Mouse (Mus musculus) liver, embryonic 12.5 days (tissue): Measurements from ENCODE around the gene 9930111J21Rik2. TPM values are rescaled to one million over a fixed set of nuclear protein-coding genes. Genes with fewer than 3 reads are reported as not detected.
"Not testable (repeated sequence)": the region's sequence is repeated elsewhere in the genome, so short reads cannot be mapped to it uniquely, and the experiment has no call there.

Source experiments
- ATAC-seq: fragments of 200-750 bp; cut with Nextera tagmentation; 2 replicates; pipeline ENCODE4 v1.8.0; 2017; ENCODE audit warnings: moderate number of reproducible peaks, mild to moderate bottlenecking, moderate library complexity
- H3K27ac ChIP-seq: fragments of 300-500 bp; sonication (generic); 2 replicates; pipeline ENCODE4 v1.5.1; 2016; ENCODE audit warnings: mild to moderate bottlenecking
- H3K27me3 ChIP-seq: fragments of 300-500 bp; sonication (generic); replicated peaks from 2 replicates; pipeline ENCODE4 v1.6.1; 2016; ENCODE audit warnings: mild to moderate bottlenecking, moderate library complexity
- H3K36me3 ChIP-seq: fragments of 300-500 bp; sonication (generic); 2 replicates; pipeline ENCODE4 v1.6.1; 2016; ENCODE audit warnings: mild to moderate bottlenecking, moderate library complexity
- H3K4me1 ChIP-seq: fragments of 300-500 bp; sonication (generic); 2 replicates; pipeline ENCODE4 v1.6.1; 2016
- H3K4me2 ChIP-seq: fragments of 300-500 bp; sonication (generic); 2 replicates; pipeline ENCODE4 v1.6.1; 2016; ENCODE audit warnings: mild to moderate bottlenecking, moderate library complexity
- H3K4me3 ChIP-seq: fragments of 300-500 bp; sonication (generic); 2 replicates; pipeline ENCODE4 v1.5.1; 2016; ENCODE audit warnings: mild to moderate bottlenecking, moderate library complexity
- H3K9ac ChIP-seq: fragments of 300-500 bp; sonication (generic); 2 replicates; pipeline ENCODE4 v1.6.1; 2016; ENCODE audit warnings: mild to moderate bottlenecking, moderate library complexity
- H3K9me3 ChIP-seq: fragments of 300-500 bp; sonication (generic); replicated peaks from 2 replicates; pipeline ENCODE4 v1.6.1; 2016; ENCODE audit warnings: mild to moderate bottlenecking, moderate library complexity
- WGBS: fragments of 180-500 bp; shearing (Covaris S2); methylation state at CpG from one replicate; pipeline ENCODE4 v1.1.7; 2016; ENCODE audit not compliant: insufficient replicate concordance; 5-methylcytosine and 5-hydroxymethylcytosine counted together
- polyA plus RNA-seq: library from polyadenylated mRNA; unstranded; fragments of >200 nt; fragmentation: Nextera tagmentation; extraction: Ambion mirVana; gene quantifications from 2 replicates; pipeline ENCODE4 v1.2.1, GENCODE M21; 2016

9930111J21Rik2 gene
- polyA plus RNA-seq, 1 experiment from 2014 or later: 0.88 TPM

- H3K4me3 ChIP-seq, H3K9ac ChIP-seq, H3K27me3 ChIP-seq, H3K9me3 ChIP-seq, H3K36me3 ChIP-seq: not testable (repeated sequence)
- 0 out of 2 replicates have a peak, but pooled peaks have one; percentile 37 for ATAC-seq
- WGBS: 27% methylated on average over 6 of the region's 6 CpGs
- Histone ChIP-seq H3K4me1 (peaks cover 21% of the 10 kb centered on the region), H3K4me2 (peak within 1 kb of the TSS; percentile 20; the same call in 1 of the 2 replicates), H3K27ac (peak within 1 kb of the TSS; percentile 63)
Measured at GRCm38 (mm10) chr11:49076001-49076757, 25.1 kb upstream of the 9930111J21Rik2 start, which contains the start of gene Ifi47. Gene Ifi47 (plus strand): TSS chr11:49076587.

GRCm38 (mm10) chr11:49068358-49068757, 17.3 kb upstream of the 9930111J21Rik2 start:
- no peaks in the 10 kb centered on the region for H3K36me3 ChIP-seq
- ATAC-seq: no peak
- 0 out of 2 replicates have a peak, but pooled peaks cover 2% of the 10 kb centered on the region for H3K4me1 ChIP-seq
- no peak overlapping the region for H3K9ac ChIP-seq
- no peaks in the 10 kb centered on the region for H3K27me3 ChIP-seq
- no peak overlapping the region for H3K27ac ChIP-seq
- H3K9me3 ChIP-seq: no peaks in the 10 kb centered on the region
- no peak overlapping the region for H3K4me3 ChIP-seq
- no peak overlapping the region for H3K4me2 ChIP-seq
- 37% methylated on average over 1 of the region's 1 CpGs for WGBS

GRCm38 (mm10) chr11:49063713-49064469, 12.8 kb upstream of the 9930111J21Rik2 start, which contains the start of gene Tgtp2:
Gene Tgtp2 (minus strand): TSS chr11:49064206.
- not testable (repeated sequence) for H3K9ac ChIP-seq, H3K27me3 ChIP-seq

GRCm38 (mm10) chr11:49061865-49062264, 10.8 kb upstream of the 9930111J21Rik2 start:
- not testable (repeated sequence) for H3K9ac ChIP-seq, H3K4me1 ChIP-seq, H3K27me3 ChIP-seq, H3K36me3 ChIP-seq, H3K4me3 ChIP-seq, H3K9me3 ChIP-seq, ATAC-seq, H3K4me2 ChIP-seq, H3K27ac ChIP-seq
- 72% methylated on average over 2 of the region's 2 CpGs for WGBS

More at GRCm38 (mm10) chr11:49063713-49064469, 12.8 kb upstream of the 9930111J21Rik2 start, which contains the start of gene Tgtp2:
- H3K4me3 ChIP-seq, ATAC-seq, H3K36me3 ChIP-seq, H3K27ac ChIP-seq, H3K4me2 ChIP-seq, H3K9me3 ChIP-seq, H3K4me1 ChIP-seq: not testable (repeated sequence)
- 56% methylated on average over 5 of the region's 5 CpGs for WGBS

GRCm38 (mm10) chr11:49060061-49060460, 9.0 kb upstream of the 9930111J21Rik2 start:
- not testable (repeated sequence) for H3K9ac ChIP-seq, H3K27me3 ChIP-seq, ATAC-seq, H3K36me3 ChIP-seq, H3K9me3 ChIP-seq, H3K4me2 ChIP-seq, H3K4me3 ChIP-seq, H3K4me1 ChIP-seq, H3K27ac ChIP-seq
- 27% methylated on average over 2 of the region's 3 CpGs for WGBS

GRCm38 (mm10) chr11:49051894-49052293, 852 bp upstream of the 9930111J21Rik2 start:
- H3K4me1 ChIP-seq, ATAC-seq, H3K4me3 ChIP-seq, H3K9me3 ChIP-seq, H3K36me3 ChIP-seq, H3K27ac ChIP-seq, H3K27me3 ChIP-seq, H3K9ac ChIP-seq, H3K4me2 ChIP-seq: not testable (repeated sequence)
- no CpG with 5 or more reads among the region's 5 CpGs for WGBS

- not testable (repeated sequence) for H3K4me2 ChIP-seq, H3K9me3 ChIP-seq, H3K27me3 ChIP-seq, H3K36me3 ChIP-seq, H3K4me1 ChIP-seq, H3K4me3 ChIP-seq, H3K9ac ChIP-seq, ATAC-seq, H3K27ac ChIP-seq
Measured at GRCm38 (mm10) chr11:49050064-49050463, 978 bp downstream of the 9930111J21Rik2 start.

- not testable (repeated sequence) for H3K4me1 ChIP-seq, H3K36me3 ChIP-seq, H3K27me3 ChIP-seq, H3K27ac ChIP-seq, ATAC-seq, H3K4me3 ChIP-seq, H3K9me3 ChIP-seq, H3K4me2 ChIP-seq, H3K9ac ChIP-seq
Measured at GRCm38 (mm10) chr11:49012074-49012473, 39.0 kb downstream of the 9930111J21Rik2 start.

- H3K4me1 ChIP-seq, H3K27ac ChIP-seq, H3K36me3 ChIP-seq, ATAC-seq, H3K9ac ChIP-seq, H3K4me3 ChIP-seq, H3K9me3 ChIP-seq, H3K27me3 ChIP-seq, H3K4me2 ChIP-seq: not testable (repeated sequence)
- 28% methylated on average over 1 of the region's 1 CpGs for WGBS
Measured at GRCm38 (mm10) chr11:49006785-49007184, 44.3 kb downstream of the 9930111J21Rik2 start.

DNA sequence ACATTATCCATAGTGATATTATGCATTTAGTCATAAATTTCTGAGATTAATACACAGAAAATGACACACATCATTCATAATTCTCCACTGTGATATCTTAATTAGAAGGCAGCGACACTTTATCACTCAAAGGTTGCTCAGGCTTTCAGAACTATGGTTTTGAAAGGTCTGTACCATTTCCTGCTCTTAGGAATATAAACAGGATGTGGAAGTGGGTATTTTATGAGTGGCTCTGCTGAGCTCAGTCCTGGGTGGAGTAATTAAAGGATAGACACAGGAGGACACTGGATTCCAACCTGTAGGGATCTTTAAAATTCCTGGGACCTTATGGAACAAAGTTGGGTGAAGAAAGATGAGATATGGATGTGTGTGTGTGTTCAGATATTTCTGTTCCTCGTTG, 44.7 kb downstream of the 9930111J21Rik2 start:
- H3K27me3 ChIP-seq, H3K27ac ChIP-seq, H3K4me2 ChIP-seq, H3K4me1 ChIP-seq, H3K9me3 ChIP-seq, ATAC-seq, H3K9ac ChIP-seq, H3K4me3 ChIP-seq, H3K36me3 ChIP-seq: not testable (repeated sequence)
- 27% methylated on average over 2 of the region's 2 CpGs for WGBS

- not testable (repeated sequence) for H3K4me2 ChIP-seq, H3K27ac ChIP-seq, H3K9ac ChIP-seq, H3K27me3 ChIP-seq, H3K4me3 ChIP-seq, H3K9me3 ChIP-seq, H3K36me3 ChIP-seq, ATAC-seq, H3K4me1 ChIP-seq
- WGBS: 28% methylated on average over 1 of the region's 1 CpGs
Measured at GRCm38 (mm10) chr11:49000411-49000810, 50.6 kb downstream of the 9930111J21Rik2 start.

GRCm38 (mm10) chr11:48994018-48994417, 57.0 kb downstream of the 9930111J21Rik2 start, which contains the start of gene Tgtp1:
Gene Tgtp1 (minus strand): TSS chr11:48994172.
- not testable (repeated sequence) for H3K27ac ChIP-seq, H3K4me2 ChIP-seq, H3K27me3 ChIP-seq, H3K9me3 ChIP-seq, H3K36me3 ChIP-seq, H3K4me3 ChIP-seq, H3K9ac ChIP-seq, ATAC-seq
- H3K4me1 ChIP-seq: peaks cover 16% of the 10 kb centered on the region
- WGBS: 16% methylated on average over 2 of the region's 2 CpGs
